Mouse (Mus musculus) c-Kit-positive CD71-positive TER-119-negative erythroid progenitor cells, embryonic 14.5 days (primary cell): Measurements from ENCODE around the gene Dtx2.
"Not testable (repeated sequence)": the region's sequence is repeated elsewhere in the genome, so short reads cannot be mapped to it uniquely, and the experiment has no call there.

Experiments
- DNase-seq: peaks from one replicate; pipeline ENCODE4 v3.0.0-alpha.2; 2013; ENCODE audit warnings: low read depth

Gene Dtx2

GRCm38 (mm10) chr5:136066404-136067148, 72.0 kb downstream of the Dtx2 start:
- DNase-seq = not testable (repeated sequence)

DNA sequence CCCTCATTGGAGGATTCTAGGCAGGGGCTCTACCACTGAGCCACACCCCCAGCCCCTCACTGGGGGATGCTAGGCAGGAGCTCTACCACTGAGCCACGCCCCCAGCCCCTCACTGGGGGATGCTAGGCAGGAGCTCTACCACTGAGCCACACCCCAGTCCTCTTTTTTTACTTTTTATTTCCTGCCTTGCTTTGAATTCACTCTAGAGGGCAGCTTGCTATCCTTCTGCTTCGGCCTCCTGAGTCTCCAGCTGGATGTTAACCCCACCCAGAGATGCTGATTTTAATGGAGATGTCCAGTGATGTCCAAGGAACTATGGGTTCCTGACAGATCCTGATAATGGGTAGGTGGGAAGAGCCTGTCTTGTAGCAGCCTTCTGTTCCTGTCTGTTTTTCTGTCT, 74.8 kb downstream of the Dtx2 start:
- no peak for DNase-seq

GRCm38 (mm10) chr5:136073051-136073450, 78.5 kb downstream of the Dtx2 start:
- no peak for DNase-seq

GRCm38 (mm10) chr5:136073526-136073925, 78.9 kb downstream of the Dtx2 start:
- DNase-seq = no peak

GRCm38 (mm10) chr5:136075076-136075475, 80.5 kb downstream of the Dtx2 start:
- DNase-seq = no peak

- no peak for DNase-seq
These were observed 81.7 kb downstream of the Dtx2 start for GRCm38 (mm10) chr5:136076284-136076683.

DNA sequence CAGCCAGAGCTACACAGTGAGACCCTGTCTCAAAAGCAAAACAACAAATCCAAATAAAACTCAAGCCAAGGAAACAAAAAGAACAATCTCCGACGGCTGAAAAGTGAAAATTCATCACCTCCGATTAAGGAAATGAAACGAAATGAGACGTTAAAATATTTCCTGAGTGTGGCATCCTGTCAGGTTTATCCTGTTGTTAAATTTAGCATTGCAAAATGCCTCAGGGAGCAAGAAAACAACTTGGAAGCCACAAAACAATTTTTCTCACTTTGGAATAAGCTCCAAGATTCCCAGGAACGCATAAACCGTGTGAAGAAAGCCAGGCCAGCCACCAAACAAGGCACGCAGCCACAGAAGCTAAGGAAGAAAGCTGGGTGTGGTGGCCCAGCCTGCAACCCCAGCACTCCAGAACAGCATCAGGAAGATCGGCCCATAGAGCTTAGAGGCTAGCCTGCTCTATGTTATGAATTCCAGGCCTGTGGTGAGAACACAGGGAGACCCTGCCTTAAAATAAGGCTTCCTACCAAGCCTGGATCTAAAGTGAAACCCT, 82.5 kb downstream of the Dtx2 start:
- DNase-seq = no peak

DNA sequence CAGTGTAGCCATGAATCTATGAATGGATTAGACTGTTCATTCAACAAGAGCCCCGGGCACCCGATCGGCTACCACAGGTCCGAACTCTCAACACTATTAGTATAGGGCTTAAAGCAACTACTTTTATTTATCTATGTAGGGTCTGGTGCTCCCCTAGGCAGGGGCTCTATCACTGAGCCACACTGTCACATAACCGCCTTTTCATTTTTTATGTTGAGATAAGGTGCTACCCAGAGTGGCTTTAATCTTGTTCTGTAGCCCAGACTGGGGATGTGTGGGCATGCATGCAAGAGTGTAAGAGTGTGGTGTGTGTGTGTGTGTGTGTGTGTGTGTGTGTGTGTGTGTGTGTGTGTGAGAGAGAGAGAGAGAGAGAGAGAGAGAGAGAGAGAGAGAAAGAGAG, 83.5 kb downstream of the Dtx2 start:
- no peak for DNase-seq

- DNase-seq = no peak
These were observed 87.7 kb downstream of the Dtx2 start for GRCm38 (mm10) chr5:136082345-136082744.
